Mouse (Mus musculus) heart, embryonic 14.5 days (tissue): Measurements from ENCODE around the gene Tnni3. TPM values are rescaled to one million over a fixed set of nuclear protein-coding genes. Genes with fewer than 3 reads are reported as not detected.

ENCODE experiments used
- ATAC-seq: fragments of 200-750 bp; cut with Nextera tagmentation; 2 replicates; pipeline ENCODE4 v1.8.0; 2017; ENCODE audit warnings: low read depth, moderate TSS enrichment; ENCODE audit not compliant: insufficient number of reproducible peaks, insufficient read depth, low FRiP score
- H3K27ac ChIP-seq, 2 experiments: fragments of 200-500 bp in 1 of 2; fragments of 300-500 bp in 1 of 2; sonication (generic) in 1 of 2; replicated peaks in 1 of 2; 2 replicates each; pipeline ENCODE4 v1.5.1; 2012 to 2014; ENCODE audit warnings: low read depth in 2 of 2, low read length in 2 of 2, control low read depth in 1 of 2, mild to moderate bottlenecking in 1 of 2, mixed read lengths in 1 of 2; ENCODE audit not compliant: control insufficient read depth in 1 of 2, insufficient read depth in 1 of 2
- H3K27me3 ChIP-seq: fragments of 300-500 bp; sonication (generic); 2 replicates; pipeline ENCODE4 v1.6.1; 2014; ENCODE audit warnings: mild to moderate bottlenecking, low read length, control low read depth; ENCODE audit not compliant: control insufficient read depth, insufficient read depth
- H3K36me3 ChIP-seq: fragments of 300-500 bp; sonication (generic); 2 replicates; pipeline ENCODE4 v1.6.1; 2014; ENCODE audit warnings: mild to moderate bottlenecking, control low read depth, low read length, mixed read lengths; ENCODE audit not compliant: control insufficient read depth, insufficient read depth
- H3K4me1 ChIP-seq, 2 experiments: fragments of 200-500 bp in 1 of 2; fragments of 300-500 bp in 1 of 2; sonication (generic) in 1 of 2; 2 replicates each; pipeline ENCODE4 v1.6.1; 2012 to 2014; ENCODE audit warnings: low read length in 2 of 2, control low read depth in 1 of 2, mixed read lengths in 1 of 2; ENCODE audit not compliant: control insufficient read depth in 2 of 2, insufficient read depth in 2 of 2
- H3K4me2 ChIP-seq: fragments of 300-500 bp; sonication (generic); 2 replicates; pipeline ENCODE4 v1.6.1; 2014; ENCODE audit warnings: mild to moderate bottlenecking, low read length
- H3K4me3 ChIP-seq, 2 experiments: fragments of 200-500 bp in 1 of 2; fragments of 300-500 bp in 1 of 2; sonication (generic) in 1 of 2; 2 replicates each; pipeline ENCODE4 v1.5.1; 2012 to 2014; ENCODE audit warnings: low read length in 2 of 2, mild to moderate bottlenecking in 2 of 2, control low read depth in 1 of 2, low read depth in 1 of 2, moderate library complexity in 1 of 2; ENCODE audit not compliant: control insufficient read depth in 1 of 2, insufficient read depth in 1 of 2
- H3K9ac ChIP-seq: fragments of 300-500 bp; sonication (generic); 2 replicates; pipeline ENCODE4 v1.6.1; 2014; ENCODE audit warnings: mild to moderate bottlenecking, low read length
- H3K9me3 ChIP-seq: fragments of 300-500 bp; sonication (generic); 2 replicates; pipeline ENCODE4 v1.6.1; 2016; ENCODE audit warnings: low read length, control low read depth; ENCODE audit not compliant: control insufficient read depth
- WGBS: fragments of 180-500 bp; shearing (Covaris S2); extraction: QIAGEN DNeasy Blood & Tissue Kit; methylation state at CpG from one replicate; pipeline ENCODE4 v1.1.7; 2014; 5-methylcytosine and 5-hydroxymethylcytosine counted together
- polyA plus RNA-seq: library from polyadenylated mRNA; unstranded; fragments of >200 nt; fragmentation: Nextera tagmentation; extraction: Ambion mirVana; gene quantifications from 2 replicates; pipeline ENCODE4 v1.2.1, GENCODE M21; 2014

The Tnni3 gene
- polyA plus RNA-seq, 1 experiment from 2014 or later: 2,958 TPM

DNA sequence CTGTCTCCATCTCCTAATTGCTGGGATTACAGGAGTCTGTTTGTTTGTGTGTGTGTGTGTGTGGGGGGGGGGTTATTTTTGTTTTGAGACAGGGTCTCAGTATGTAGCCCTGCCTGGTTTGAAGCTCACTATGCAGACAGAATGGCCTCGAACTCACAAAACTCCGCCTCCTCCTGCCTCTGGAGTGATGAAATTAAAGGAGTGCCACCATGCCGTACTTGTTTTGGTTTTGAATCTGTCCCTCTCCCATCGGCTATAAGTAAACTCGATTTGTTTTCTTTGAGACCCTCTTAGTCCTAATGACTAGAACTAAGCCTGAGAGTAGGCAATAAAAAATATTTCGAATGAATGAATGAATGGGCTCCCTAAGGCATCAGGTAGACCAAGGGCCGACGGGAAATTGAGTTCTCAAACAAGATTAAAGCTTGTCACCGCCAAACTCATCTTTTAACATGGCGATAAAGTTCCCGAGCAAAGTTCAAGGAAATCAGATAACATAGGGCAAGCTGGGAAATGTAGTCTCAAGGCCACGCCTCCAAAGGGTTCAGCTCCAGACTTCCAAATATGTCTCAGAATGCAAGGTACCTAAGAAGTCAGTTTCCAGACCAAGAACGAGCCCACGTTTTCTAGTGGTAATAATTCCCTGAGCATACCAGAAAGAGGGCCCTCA, 21.5 kb downstream of the Tnni3 start:
- WGBS: 8% methylated on average over 14 of the region's 14 CpGs
- peak overlapping the region; percentile 84 to 88 for H3K4me3 ChIP-seq
- no peaks in the 10 kb centered on the region for H3K27me3 ChIP-seq
- peaks cover 22 to 33% of the 10 kb centered on the region in 2 experiments for H3K4me1 ChIP-seq
- no peaks in the 10 kb centered on the region for H3K9me3 ChIP-seq
- peak overlapping the region; percentile 94 to 98; a peak in 3 of 4 replicates for H3K27ac ChIP-seq
- peaks cover 34% of the 10 kb centered on the region for H3K36me3 ChIP-seq
- peak overlapping the region; percentile 96; the same call in 1 of the 2 replicates for H3K9ac ChIP-seq
- no peak for ATAC-seq
- peak overlapping the region; percentile 90 for H3K4me2 ChIP-seq

DNA sequence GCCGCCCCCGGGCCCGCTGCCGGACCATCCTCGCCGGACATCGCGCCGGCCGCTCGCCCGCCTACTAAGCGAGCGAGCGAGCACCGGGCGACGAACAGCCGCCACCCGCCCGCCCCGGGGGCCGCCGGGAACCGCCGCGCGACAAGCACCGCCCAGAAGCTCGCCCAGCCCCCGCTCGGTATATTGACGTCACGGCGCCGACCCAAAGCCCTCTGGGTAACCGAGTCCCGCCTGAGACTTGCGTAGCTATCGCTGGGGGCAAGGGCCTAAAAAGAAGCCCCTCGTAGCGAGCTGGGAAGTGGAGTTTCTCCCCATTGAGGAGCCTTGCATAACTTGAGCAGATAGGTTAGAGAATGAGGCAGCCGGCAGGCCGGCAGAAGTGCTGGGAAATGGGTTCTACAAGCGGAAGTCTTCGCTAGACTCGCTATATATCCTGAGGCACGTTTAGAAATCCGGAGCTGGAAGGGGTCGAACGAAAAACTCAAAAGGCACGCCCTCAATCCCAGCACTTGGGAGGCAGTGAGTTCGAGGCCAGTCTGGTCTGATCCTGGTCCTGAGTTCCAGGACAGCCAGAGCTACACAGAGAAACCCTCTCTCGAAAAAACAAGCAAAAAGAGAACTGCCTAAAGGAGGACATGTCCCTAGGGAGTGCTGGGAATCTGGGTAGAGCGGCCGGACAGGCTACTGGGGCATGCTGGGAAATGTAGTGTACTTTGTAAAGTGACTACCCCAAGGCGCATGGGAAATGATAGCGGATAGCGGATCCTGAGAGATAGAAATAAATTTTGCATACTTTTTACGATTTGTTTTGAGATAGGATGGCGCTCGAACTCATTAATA, 22.3 kb downstream of the Tnni3 start, which contains the start of gene Ppp1r12c:
TSS of gene Ppp1r12c (minus strand) at position 123 of the 840 bp plus-strand sequence.
- Histone ChIP-seq H3K27ac (peak within 1 kb of the TSS; percentile 94 to 98), H3K36me3 (peaks cover 39% of the 10 kb centered on the region), H3K4me3 (peak within 1 kb of the TSS; percentile 84 to 88), H3K27me3 (no peaks in the 10 kb centered on the region), H3K4me2 (peak within 1 kb of the TSS; percentile 90), H3K9me3 (no peaks in the 10 kb centered on the region), H3K9ac (peak within 1 kb of the TSS; percentile 96), H3K4me1 (peaks cover 26 to 37% of the 10 kb centered on the region in 2 experiments)
- WGBS: under 1% methylated on average over 61 of the region's 62 CpGs
- ATAC-seq: peak; percentile 90

DNA sequence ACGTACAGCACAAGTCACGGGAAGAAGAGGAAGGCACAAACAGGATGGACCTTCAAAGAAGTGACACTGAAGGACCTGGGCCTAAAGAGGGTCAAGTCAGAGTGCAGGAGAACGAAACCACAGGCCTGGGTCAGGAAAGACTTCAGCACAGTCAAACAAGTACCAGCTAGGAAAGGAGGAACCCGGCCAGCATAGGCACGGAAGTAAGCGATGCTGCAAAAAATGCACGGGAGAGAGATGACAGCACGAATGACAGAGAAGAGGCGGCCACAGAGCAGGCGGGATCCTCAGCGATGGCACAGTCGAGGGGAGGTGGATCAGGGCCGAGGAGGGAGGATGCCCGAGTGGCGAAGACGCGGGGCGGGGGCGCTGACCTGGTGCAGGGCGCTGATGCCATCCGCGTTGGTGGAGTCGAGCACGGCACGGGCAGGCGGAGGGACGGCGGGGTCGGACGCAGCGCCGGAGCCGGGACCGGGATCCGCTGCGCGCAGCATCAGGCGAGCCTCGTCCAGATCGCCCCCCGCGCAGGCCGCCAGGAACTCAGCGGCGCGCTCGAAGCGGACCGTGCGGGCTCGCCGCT, 23.0 kb downstream of the Tnni3 start:
- Histone ChIP-seq H3K4me1 (peaks cover 26 to 37% of the 10 kb centered on the region in 2 experiments), H3K9ac (peak overlapping the region; percentile 96), H3K27me3 (no peaks in the 10 kb centered on the region), H3K4me3 (peak overlapping the region; percentile 84 to 88), H3K36me3 (peaks cover 45% of the 10 kb centered on the region), H3K9me3 (no peaks in the 10 kb centered on the region), H3K4me2 (peak overlapping the region; percentile 90), H3K27ac (peak overlapping the region; percentile 60 to 94)
- ATAC-seq: peak; percentile 33
- WGBS: under 1% methylated on average over 40 of the region's 52 CpGs

DNA sequence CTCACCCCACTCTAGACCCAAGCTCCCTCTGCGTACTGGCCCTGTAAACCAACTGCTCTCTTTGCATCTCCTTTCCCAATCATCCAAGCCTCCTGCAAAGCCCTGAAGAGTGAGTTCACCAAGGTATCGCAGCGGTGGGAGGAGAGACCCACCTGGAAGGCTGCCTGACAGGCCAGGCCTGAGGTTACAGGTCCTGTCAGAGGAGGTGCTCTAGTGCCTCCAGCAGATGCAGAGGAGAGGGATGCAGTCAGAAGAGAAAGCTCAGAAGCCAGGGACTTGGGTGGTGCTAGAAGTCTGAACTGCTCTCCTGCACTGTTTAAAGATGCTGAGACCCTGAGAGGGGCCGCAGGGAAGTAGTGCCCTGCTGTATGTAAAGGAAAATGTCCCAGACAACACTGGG, 25.0 kb downstream of the Tnni3 start:
- peak overlapping the region; percentile 90 for H3K4me2 ChIP-seq
- no peak for ATAC-seq
- peak overlapping the region in 1 of 2 experiments; percentile 88; a peak in 1 of 4 replicates for H3K4me3 ChIP-seq
- peak overlapping the region; percentile 21 to 64; a peak in 2 of 4 replicates for H3K27ac ChIP-seq
- no peaks in the 10 kb centered on the region for H3K27me3 ChIP-seq
- peaks cover 26 to 37% of the 10 kb centered on the region in 2 experiments for H3K4me1 ChIP-seq
- 62% methylated on average over 4 of the region's 4 CpGs for WGBS
- H3K9ac ChIP-seq: peak overlapping the region; percentile 96
- peaks cover 50% of the 10 kb centered on the region for H3K36me3 ChIP-seq
- H3K9me3 ChIP-seq: no peaks in the 10 kb centered on the region

DNA sequence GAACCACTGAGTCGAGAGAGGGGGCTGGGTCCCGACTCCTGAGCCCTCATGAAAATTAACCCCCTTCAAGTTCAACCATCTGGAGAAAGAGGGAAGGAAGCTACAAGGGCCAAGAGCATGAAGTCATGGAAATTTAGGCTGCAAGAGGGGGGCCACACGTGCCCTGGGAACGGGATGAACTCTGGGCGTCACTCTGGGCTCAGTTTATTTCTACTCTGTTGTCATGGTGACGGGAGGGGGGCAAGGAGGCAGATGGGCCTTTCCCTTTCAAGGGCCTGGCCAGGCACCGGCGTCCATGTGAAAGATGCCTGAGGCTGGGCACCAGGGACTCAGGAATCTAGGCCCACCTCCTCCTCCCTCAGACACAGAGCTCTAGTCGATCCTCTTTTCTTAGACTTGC, 25.8 kb downstream of the Tnni3 start:
- Histone ChIP-seq H3K27me3 (no peaks in the 10 kb centered on the region), H3K9me3 (no peaks in the 10 kb centered on the region), H3K36me3 (peaks cover 57% of the 10 kb centered on the region), H3K4me1 (peaks cover 26 to 37% of the 10 kb centered on the region in 2 experiments), H3K27ac (peak overlapping the region; percentile 21 to 64; a peak in 3 of 4 replicates), H3K4me2 (peak overlapping the region; percentile 90), H3K4me3 (peak overlapping the region in 1 of 2 experiments; percentile 4; a peak in 2 of 4 replicates), H3K9ac (peak overlapping the region; percentile 96; the same call in 1 of the 2 replicates)
- ATAC-seq: no peak
- WGBS: 14% methylated on average over 9 of the region's 9 CpGs

DNA sequence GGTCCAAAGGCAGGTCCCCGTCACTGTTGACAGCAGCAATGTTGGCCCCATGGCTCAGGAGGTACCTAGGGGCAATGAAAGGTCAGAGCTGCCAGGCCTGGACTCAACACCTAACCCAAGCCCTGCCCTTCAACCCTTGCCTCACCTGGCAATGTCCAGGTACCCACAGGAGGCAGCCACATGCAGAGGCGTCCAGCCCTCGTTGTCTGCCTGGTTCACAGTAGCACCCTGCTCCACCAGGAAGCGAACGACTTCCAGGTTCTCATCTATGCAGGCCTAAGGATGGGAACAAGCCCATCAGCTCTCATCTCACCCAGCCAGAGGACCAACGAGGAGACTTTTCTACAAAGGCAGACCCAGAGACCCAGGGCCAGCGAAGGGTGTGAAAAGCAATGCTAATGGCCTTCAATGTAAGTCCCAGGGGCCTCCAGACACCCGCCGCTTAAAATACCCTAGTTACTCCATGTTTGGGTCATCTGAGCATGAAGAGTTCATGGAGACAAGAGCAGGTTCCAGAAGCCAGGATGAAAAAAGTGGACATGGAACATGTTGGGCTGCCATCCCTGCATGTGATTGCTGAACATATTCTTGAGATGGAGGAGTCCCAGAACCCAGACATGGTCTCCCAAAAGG, 26.6 kb downstream of the Tnni3 start:
- no peaks in the 10 kb centered on the region for H3K27me3 ChIP-seq
- H3K36me3 ChIP-seq: peaks cover 63% of the 10 kb centered on the region
- H3K9me3 ChIP-seq: no peaks in the 10 kb centered on the region
- peaks cover 30 to 42% of the 10 kb centered on the region in 2 experiments for H3K4me1 ChIP-seq
- ATAC-seq: no peak
- WGBS: 85% methylated on average over 9 of the region's 9 CpGs
- H3K9ac ChIP-seq: 0 out of 2 replicates have a peak overlapping the region, but pooled peaks have one; percentile 96
- H3K4me3 ChIP-seq: no peak overlapping the region
- H3K4me2 ChIP-seq: peak overlapping the region; percentile 90; the same call in 1 of the 2 replicates
- no peak overlapping the region for H3K27ac ChIP-seq

DNA sequence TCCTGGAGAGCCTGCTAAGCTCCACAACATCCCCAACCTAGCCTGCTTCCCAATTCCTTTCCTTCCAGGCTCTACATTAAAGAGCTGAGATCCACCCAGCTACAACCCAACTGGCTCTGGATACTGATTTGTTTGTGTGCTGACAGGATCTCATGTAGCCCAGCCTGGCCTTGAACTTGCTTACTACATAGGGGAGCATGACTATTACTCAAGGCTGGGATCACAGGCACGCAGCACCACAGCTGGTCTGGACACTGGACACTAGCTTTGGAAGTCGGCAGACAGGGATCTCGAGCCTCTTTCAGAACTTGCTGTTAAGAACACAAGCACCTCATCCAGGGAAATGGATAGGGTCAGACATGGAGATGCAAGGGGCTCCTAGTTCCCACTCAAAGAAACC, 27.6 kb downstream of the Tnni3 start:
- 94% methylated on average over 3 of the region's 3 CpGs for WGBS
- H3K27me3 ChIP-seq: no peaks in the 10 kb centered on the region
- H3K36me3 ChIP-seq: peaks cover 69% of the 10 kb centered on the region
- H3K27ac ChIP-seq: no peak overlapping the region
- peaks cover 34 to 52% of the 10 kb centered on the region in 2 experiments for H3K4me1 ChIP-seq
- H3K4me2 ChIP-seq: no peak overlapping the region
- no peak overlapping the region for H3K9ac ChIP-seq
- no peak for ATAC-seq
- no peaks in the 10 kb centered on the region for H3K9me3 ChIP-seq
- H3K4me3 ChIP-seq: no peak overlapping the region
